Mouse (Mus musculus) megakaryocyte, adult 5-6 weeks (primary cell): ENCODE measurements at regions not wholly inside any gene's neighbourhood (a gene's known extent, or its start where the extent isn't known, plus 50 kb on each side); places are given as distances from the start of the nearest gene placed in this dataset.
A peak's percentile ranks its signal among the peaks of the same experiment; 100 is the strongest.

Experiments used
- ATAC-seq: 2 replicates; pipeline ENCODE4 v1.8.0; 2016; ENCODE audit warnings: mild to moderate bottlenecking, inconsistent platforms; ENCODE audit not compliant: poor library complexity, severe bottlenecking

- no peak for ATAC-seq
Observed at GRCm38 (mm10) chr3:101749841-101750240, 98.9 kb downstream of the Mab21l3 start.

GRCm38 (mm10) chr3:101749031-101749632 is 99.6 kb downstream of the Mab21l3 start:
- no peak for ATAC-seq

GRCm38 (mm10) chr3:101748186-101748585 is 100.6 kb downstream of the Mab21l3 start:
- peak; percentile 51; the same call in 1 of the 2 replicates for ATAC-seq

- ATAC-seq: no peak
Observed at GRCm38 (mm10) chr3:101740906-101741305, 107.9 kb downstream of the Mab21l3 start.

GRCm38 (mm10) chr3:101737197-101737596 is 111.6 kb downstream of the Mab21l3 start:
- ATAC-seq: no peak

- no peak for ATAC-seq
Observed at GRCm38 (mm10) chr3:101729044-101729443, 119.7 kb downstream of the Mab21l3 start.

- no peak for ATAC-seq
Observed at GRCm38 (mm10) chr3:101722926-101723325, 118.4 kb upstream of the Atp1a1 start.

GRCm38 (mm10) chr3:101722001-101722400 is 117.5 kb upstream of the Atp1a1 start:
- ATAC-seq: no peak

- ATAC-seq: no peak
Observed at GRCm38 (mm10) chr3:101715416-101715815, 110.9 kb upstream of the Atp1a1 start.

- no peak for ATAC-seq
Observed at GRCm38 (mm10) chr3:101714810-101715209, 110.3 kb upstream of the Atp1a1 start.

- ATAC-seq: no peak
Observed at GRCm38 (mm10) chr3:101713669-101714068, 109.2 kb upstream of the Atp1a1 start.

GRCm38 (mm10) chr3:101713138-101713638 is 108.7 kb upstream of the Atp1a1 start:
- ATAC-seq: no peak

GRCm38 (mm10) chr3:101712666-101713065 is 108.2 kb upstream of the Atp1a1 start:
- ATAC-seq: no peak

- ATAC-seq: peak; percentile 73
Observed at GRCm38 (mm10) chr3:101711594-101712171, 107.2 kb upstream of the Atp1a1 start.

- ATAC-seq: no peak
Observed at GRCm38 (mm10) chr3:101709379-101709970, 105.0 kb upstream of the Atp1a1 start.

- no peak for ATAC-seq
Observed at GRCm38 (mm10) chr3:101708821-101709220, 104.3 kb upstream of the Atp1a1 start.

GRCm38 (mm10) chr3:101704919-101705318 is 100.4 kb upstream of the Atp1a1 start:
- no peak for ATAC-seq

GRCm38 (mm10) chr3:101704326-101704725 is 99.8 kb upstream of the Atp1a1 start:
- no peak for ATAC-seq

- ATAC-seq: no peak
Observed at GRCm38 (mm10) chr3:101701763-101702173, 97.3 kb upstream of the Atp1a1 start.

GRCm38 (mm10) chr3:101700974-101701610 is 96.6 kb upstream of the Atp1a1 start:
- 0 out of 2 replicates have a peak, but pooled peaks have one; percentile 46 for ATAC-seq

GRCm38 (mm10) chr3:101699929-101700681 is 95.6 kb upstream of the Atp1a1 start:
- ATAC-seq: peak; percentile 66
